In genomic region chr5:129895198-129896088, GRCm38 (mm10) we compare ENCODE assay signal across 8 mouse cellular contexts. TPM values are rescaled to one million over a fixed set of nuclear protein-coding genes. Genes with fewer than 3 reads are reported as not detected.
DNase-seq lines count a peak whose midpoint lies in the region; ATAC-seq lines count a peak whose summit lies in the region.

Gene Zbed5, plus strand, starts transcription at chr5:129895723.

- no peaks in the 10 kb centered on the region for H3K27me3 ChIP-seq in heart, embryonic 10.5 days (ENCODE audit: insufficient read depth, poor library complexity, severe bottlenecking)
- no peaks in the 10 kb centered on the region for H3K27me3 ChIP-seq in kidney, embryonic 15.5 days

- peak within 1 kb of the TSS; percentile 67 for H3K4me2 ChIP-seq in kidney, embryonic 15.5 days

- H3K9ac ChIP-seq in kidney, embryonic 15.5 days = peak within 1 kb of the TSS; percentile 47

- peak within 1 kb of the TSS; percentile 75 for H3K4me3 ChIP-seq in heart, embryonic 10.5 days
- H3K4me3 ChIP-seq in kidney, embryonic 15.5 days (replicated peaks) = peak within 1 kb of the TSS; percentile 65

- 2% methylated on average over 44 of the region's 44 CpGs for WGBS in heart, embryonic 10.5 days
- WGBS in kidney, embryonic 15.5 days = 2% methylated on average over 44 of the region's 44 CpGs

- peak within 1 kb of the TSS; percentile 80 for H3K27ac ChIP-seq in heart, embryonic 10.5 days
- no peak within 1 kb of the TSS for H3K27ac ChIP-seq in kidney, embryonic 15.5 days

- H3K36me3 ChIP-seq in heart, embryonic 10.5 days = no peaks in the 10 kb centered on the region
- H3K36me3 ChIP-seq in kidney, embryonic 15.5 days = no peaks in the 10 kb centered on the region

- H3K4me1 ChIP-seq in heart, embryonic 10.5 days = peaks cover 12% of the 10 kb centered on the region; the same call in 1 of the 2 replicates
- H3K4me1 ChIP-seq in kidney, embryonic 15.5 days = peaks cover 12% of the 10 kb centered on the region

- peak; percentile 75 to 77 for DNase-seq in B cell, adult 2 months
- DNase-seq in brain, adult 2 months (ENCODE audit: low read depth, low spot score) = peak; percentile 98
- DNase-seq in heart, embryonic 10.5 days (ENCODE audit: low spot score) = peak; percentile 97
- peak; percentile 87 for DNase-seq in liver
- peak; percentile 78 to 86 for DNase-seq in spleen, postnatal 4 days (ENCODE audit: low spot score in 2 of 2)

- ATAC-seq in erythroblast, adult 5-6 weeks (replicated peaks; ENCODE audit: low FRiP score, poor library complexity, severe bottlenecking) = peak; percentile 100
- ATAC-seq in kidney, embryonic 15.5 days (replicated peaks; ENCODE audit: low FRiP score) = peak; percentile 99
- peak; percentile 100 for ATAC-seq in monocyte, adult 5-6 weeks (replicated peaks; ENCODE audit: insufficient number of reproducible peaks, low FRiP score, low TSS enrichment, poor library complexity, severe bottlenecking)

- no peaks in the 10 kb centered on the region for H3K9me3 ChIP-seq in heart, embryonic 10.5 days
- no peaks in the 10 kb centered on the region for H3K9me3 ChIP-seq in kidney, embryonic 15.5 days (replicated peaks)

RNA-seq across cellular contexts. Expression of gene Zbed5, which starts in this region (rescaled TPM):
- total RNA-seq in erythroblast, adult 5-6 weeks (2015; ENCODE audit: low replicate concordance) = 1.3 TPM in 1 of 2 replicates, not detected in the other
- total RNA-seq in erythroblast, adult 5-6 weeks (2017; ENCODE audit: low replicate concordance) = 0.68 TPM in 1 of 2 replicates, not detected in the other
- 4.2 and 5.4 TPM in 2 replicates for polyA plus RNA-seq in heart, embryonic 10.5 days (2016; fragmentation: Nextera tagmentation; extraction: Ambion mirVana)
- 6.4 and 7.1 TPM in 2 replicates for polyA plus RNA-seq in kidney, embryonic 15.5 days (2015; fragmentation: Nextera tagmentation; extraction: Ambion mirVana)
- 0.68 to 2.2 TPM in 2 of 3 replicates, not detected in the other for total RNA-seq in monocyte, adult 5-6 weeks (2017)
